Mouse (Mus musculus) hindbrain, postnatal 0 days (tissue): ENCODE measurements around the gene Ism1. TPM values are rescaled to one million over a fixed set of nuclear protein-coding genes. Genes with fewer than 3 reads are reported as not detected.

Experiments
- ATAC-seq: fragments of 200-750 bp; cut with Nextera tagmentation; 2 replicates; pipeline ENCODE4 v1.8.0; 2017; ENCODE audit warnings: mild to moderate bottlenecking, moderate TSS enrichment, moderate library complexity
- DNase-seq: peaks from one replicate; pipeline ENCODE4 v3.0.0-alpha.2; 2015; ENCODE audit warnings: low spot score
- H3K27ac ChIP-seq: fragments of 300-500 bp; sonication (generic); 2 replicates; pipeline ENCODE4 v1.5.1; 2014; ENCODE audit warnings: mild to moderate bottlenecking
- H3K27me3 ChIP-seq: fragments of 300-500 bp; sonication (generic); 2 replicates; pipeline ENCODE4 v1.6.1; 2014; ENCODE audit warnings: low read length, mixed read lengths; ENCODE audit not compliant: insufficient read depth
- H3K36me3 ChIP-seq: fragments of 300-500 bp; sonication (generic); 2 replicates; pipeline ENCODE4 v1.6.1; 2014; ENCODE audit warnings: low read length, mixed read lengths; ENCODE audit not compliant: insufficient read depth
- H3K4me1 ChIP-seq: fragments of 300-500 bp; sonication (generic); 2 replicates; pipeline ENCODE4 v1.6.1; 2014; ENCODE audit warnings: antibody characterized with exemption, low read length, mixed read lengths; ENCODE audit not compliant: insufficient read depth
- H3K4me2 ChIP-seq: fragments of 300-500 bp; sonication (generic); 2 replicates; pipeline ENCODE4 v1.6.1; 2014; ENCODE audit warnings: low read depth, mild to moderate bottlenecking, low read length, moderate library complexity, mixed read lengths
- H3K4me3 ChIP-seq: fragments of 300-500 bp; sonication (generic); 2 replicates; pipeline ENCODE4 v1.5.1; 2014; ENCODE audit warnings: low read length
- H3K9ac ChIP-seq: fragments of 300-500 bp; sonication (generic); replicated peaks from 2 replicates; pipeline ENCODE4 v1.6.1; 2014; ENCODE audit warnings: mild to moderate bottlenecking, low read length, moderate library complexity, mixed read lengths
- H3K9me3 ChIP-seq: fragments of 300-500 bp; sonication (generic); 2 replicates; pipeline ENCODE4 v1.6.1; 2016; ENCODE audit warnings: low read length, mixed read lengths
- CTCF ChIP-seq: IDR thresholded peaks from 2 replicates; pipeline ENCODE4 v1.5.1; 2016; ENCODE audit warnings: antibody characterized with exemption, control low read depth, low read depth
- WGBS: fragments of 180-500 bp; shearing (Covaris S2); extraction: QIAGEN DNeasy Blood & Tissue Kit; methylation state at CpG from one replicate; pipeline ENCODE4 v1.1.7; 2014; 5-methylcytosine and 5-hydroxymethylcytosine counted together
- polyA plus RNA-seq: library from polyadenylated mRNA; unstranded; fragments of >200 nt; fragmentation: Nextera tagmentation; extraction: Ambion mirVana; gene quantifications from 2 replicates; pipeline ENCODE4 v1.2.1, GENCODE M21; 2015
- total RNA-seq: library from RNA; depleted of rRNA; stranded (reverse); fragments of >200 nt; gene quantifications from 2 replicates; pipeline ENCODE4 v1.2.3, GENCODE M21; 2014; rRNA removed

Ism1 gene
- total and polyA plus RNA-seq, 2 experiments from 2014 or later = 0.88 to 2.1 TPM

DNA sequence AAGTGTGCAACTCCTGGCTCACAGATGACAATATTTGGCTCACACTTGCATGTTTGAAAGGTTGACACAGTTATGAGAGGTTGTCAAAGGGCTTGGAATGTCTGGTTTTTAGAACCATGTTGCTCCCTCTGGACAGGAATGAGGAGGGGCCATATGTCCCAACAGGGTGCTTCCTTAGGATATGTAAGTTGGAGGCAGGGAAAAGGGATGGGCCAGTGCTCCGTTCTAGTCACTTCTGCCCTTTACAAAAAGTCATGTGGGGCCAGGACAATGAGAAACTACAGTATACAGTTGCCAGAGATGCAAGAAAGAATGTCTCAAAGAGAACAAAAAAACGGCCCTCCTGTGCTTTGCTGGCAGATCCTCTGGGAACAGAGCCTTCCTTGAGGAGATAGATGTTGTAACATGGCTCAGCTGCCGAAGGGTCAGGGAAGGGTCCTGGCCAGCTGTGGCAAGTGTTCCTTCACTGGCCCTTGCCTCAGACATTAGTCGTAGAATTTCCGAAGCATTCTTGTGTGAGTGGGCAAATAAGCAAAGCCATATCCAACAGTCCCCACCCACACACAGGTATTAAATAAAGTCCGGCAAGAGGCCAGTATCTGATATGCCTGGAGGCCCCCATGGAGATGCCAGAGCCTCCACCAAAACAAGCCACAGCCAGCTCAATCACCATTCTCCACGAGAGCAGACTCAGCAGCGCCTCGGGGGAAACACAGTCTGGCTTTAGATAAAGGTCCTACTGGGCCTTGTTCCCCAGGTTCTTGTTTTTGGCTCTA lies 114.6 kb downstream of the Ism1 start:
- DNase-seq (no peak), ATAC-seq (no peak)
- H3K27me3 ChIP-seq = no peaks in the 10 kb centered on the region
- whole genome bisulfite sequencing = 82% methylated on average over 9 of the region's 9 CpGs
- no peaks in the 10 kb centered on the region for H3K36me3 ChIP-seq
- TF ChIP-seq CTCF = no peak
- H3K4me3 ChIP-seq = no peak overlapping the region
- H3K4me1 ChIP-seq = no peaks in the 10 kb centered on the region
- no peak overlapping the region for H3K9ac ChIP-seq
- no peaks in the 10 kb centered on the region for H3K9me3 ChIP-seq
- H3K4me2 ChIP-seq = no peak overlapping the region
- H3K27ac ChIP-seq = no peak overlapping the region

DNA sequence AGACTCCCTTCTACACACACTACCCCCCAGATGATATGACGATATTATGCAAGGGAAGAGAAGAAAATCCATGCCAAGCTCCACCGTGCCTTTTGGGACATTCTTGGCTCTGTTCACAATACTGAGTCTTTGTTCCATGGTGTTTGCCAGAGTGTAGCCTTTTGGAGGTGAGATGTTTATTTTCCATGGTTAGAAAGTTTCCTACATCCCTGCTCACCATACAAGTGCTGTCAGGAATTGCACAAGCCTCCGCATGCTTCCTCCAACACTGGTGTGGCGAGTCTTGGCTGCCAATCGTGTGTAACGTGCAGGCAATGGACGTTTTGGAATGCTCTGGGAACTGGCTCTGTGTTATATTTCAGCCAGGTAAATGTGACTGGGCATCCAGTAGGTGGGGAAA lies 126.1 kb downstream of the Ism1 start:
- no peak overlapping the region for H3K9ac ChIP-seq
- no peaks in the 10 kb centered on the region for H3K4me1 ChIP-seq
- no peak for DNase-seq
- H3K36me3 ChIP-seq = no peaks in the 10 kb centered on the region
- H3K4me2 ChIP-seq = no peak overlapping the region
- ATAC-seq = no peak
- no peak overlapping the region for H3K27ac ChIP-seq
- H3K27me3 ChIP-seq = no peaks in the 10 kb centered on the region
- WGBS = 68% methylated on average over 7 of the region's 7 CpGs
- TF ChIP-seq CTCF = no peak
- no peak overlapping the region for H3K4me3 ChIP-seq
- H3K9me3 ChIP-seq = no peaks in the 10 kb centered on the region

DNA sequence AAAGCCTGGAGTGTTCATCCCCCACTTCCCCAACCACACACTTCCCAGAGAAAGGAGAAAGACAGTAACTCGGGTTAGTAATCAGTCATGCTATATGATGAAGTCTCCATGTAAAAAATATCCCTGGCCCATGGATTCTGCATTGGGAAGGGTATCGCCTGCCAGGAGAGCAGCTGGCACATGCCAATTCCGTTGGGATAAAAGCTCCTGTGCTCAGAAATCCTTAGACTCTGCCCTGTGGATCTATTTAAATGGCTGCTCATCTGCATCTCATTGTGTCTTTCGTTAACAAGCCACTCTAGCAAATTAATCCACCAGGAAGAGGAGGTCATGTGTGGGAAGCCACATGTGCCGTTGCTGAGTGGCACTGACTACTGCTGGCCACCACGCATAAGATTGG lies 129.9 kb downstream of the Ism1 start:
- no peak overlapping the region for H3K27ac ChIP-seq
- no peak for DNase-seq
- H3K36me3 ChIP-seq = no peaks in the 10 kb centered on the region
- H3K9ac ChIP-seq = no peak overlapping the region
- 66% methylated on average over 6 of the region's 6 CpGs for WGBS
- ATAC-seq = no peak
- no peaks in the 10 kb centered on the region for H3K4me1 ChIP-seq
- no peak overlapping the region for H3K4me3 ChIP-seq
- no peaks in the 10 kb centered on the region for H3K9me3 ChIP-seq
- H3K4me2 ChIP-seq = no peak overlapping the region
- H3K27me3 ChIP-seq = no peaks in the 10 kb centered on the region
- no peak for TF ChIP-seq CTCF

Other genes with a start within 250 kb of the Ism1 start
- gene Sptlc3, start 184.3 kb upstream of the Ism1 start, total RNA-seq = not detected in 2 replicates
- gene Sptlc3, start 184.3 kb upstream of the Ism1 start, polyA plus RNA-seq = 0.15 and 0.20 TPM in 2 replicates